Mouse (Mus musculus): ENCODE results near the gene Chn2. TPM values are rescaled to one million over a fixed set of nuclear protein-coding genes. Genes with fewer than 3 reads are reported as not detected.

Gene Chn2
- polyA plus RNA-seq, 1 experiment from 2014 or later = 16.8 TPM

DNA sequence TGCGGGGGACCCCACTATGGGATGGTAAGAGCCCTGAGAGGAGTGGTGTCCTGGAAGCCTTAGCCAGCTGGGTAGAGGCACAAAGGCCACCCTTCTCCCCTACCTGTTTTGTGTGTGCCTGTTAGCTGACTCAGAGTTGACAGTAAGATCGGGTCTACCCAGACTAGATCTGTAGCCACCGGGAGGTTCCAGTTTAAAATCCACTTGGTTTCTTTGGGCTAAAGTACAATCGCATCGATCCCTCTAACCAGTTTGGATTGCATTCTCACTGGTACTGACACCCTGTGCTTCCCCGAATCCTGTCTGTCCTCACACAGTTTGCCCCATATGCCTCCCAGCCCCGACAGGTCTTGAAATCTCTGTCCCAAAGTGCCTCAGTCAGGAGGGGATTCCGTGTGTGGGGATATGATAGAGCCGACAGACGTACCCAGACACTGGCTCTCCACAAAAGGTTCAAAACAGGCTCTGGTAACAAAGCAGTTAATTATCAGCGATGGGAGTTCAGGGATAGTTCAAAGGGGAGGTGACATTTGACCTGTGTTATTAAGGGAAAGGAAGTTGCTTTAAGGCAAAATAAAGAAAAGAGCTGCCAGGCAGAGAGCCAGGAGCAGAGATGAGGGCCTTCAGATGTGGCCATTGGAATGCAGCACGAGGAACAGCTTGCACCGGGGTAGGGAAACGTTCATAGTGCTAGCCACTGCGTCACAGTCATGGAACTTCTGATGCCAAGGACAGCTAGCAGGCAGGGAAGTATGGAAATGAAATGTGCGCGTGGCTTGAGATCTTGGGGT, 212.2 kb downstream of the Chn2 start:
- Histone ChIP-seq H3K36me3 (ENCODE audit: insufficient read depth, low read length) (no peaks in the 10 kb centered on the region), H3K27ac (no peak overlapping the region), H3K4me2 (ENCODE audit: low read length) (no peak overlapping the region), H3K4me3 (replicated peaks; ENCODE audit: low read depth, low read length) (no peak overlapping the region), H3K4me1 (replicated peaks; ENCODE audit: insufficient read depth, low read length) (peaks cover 10% of the 10 kb centered on the region; the same call in 1 of the 2 replicates), H3K27me3 (ENCODE audit: insufficient read depth, low read length) (no peaks in the 10 kb centered on the region), H3K9ac (ENCODE audit: low read depth, low read length) (no peak overlapping the region), H3K9me3 (replicated peaks; ENCODE audit: low read length) (no peaks in the 10 kb centered on the region)
- ATAC-seq (replicated peaks; ENCODE audit: low FRiP score, low read depth) = no peak
- WGBS = 48% methylated on average over 17 of the region's 17 CpGs
- no peak for TF ChIP-seq CTCF (IDR thresholded peaks at IDR 0.05; ENCODE audit: low read depth)
- DNase-seq (ENCODE audit: low spot score) = peak; percentile 69

- peaks cover 10% of the 10 kb centered on the region; the same call in 1 of the 2 replicates for H3K4me1 ChIP-seq (replicated peaks; ENCODE audit: insufficient read depth, low read length)
- ATAC-seq (replicated peaks; ENCODE audit: low FRiP score, low read depth) = no peak
- H3K4me2 ChIP-seq (ENCODE audit: low read length) = no peak overlapping the region
- no peak overlapping the region for H3K9ac ChIP-seq (ENCODE audit: low read depth, low read length)
- H3K27ac ChIP-seq = no peak overlapping the region
- H3K36me3 ChIP-seq (ENCODE audit: insufficient read depth, low read length) = no peaks in the 10 kb centered on the region
- peak; percentile 18 for DNase-seq (ENCODE audit: low spot score)
- no peaks in the 10 kb centered on the region for H3K9me3 ChIP-seq (replicated peaks; ENCODE audit: low read length)
- peak; percentile 70 for TF ChIP-seq CTCF (IDR thresholded peaks at IDR 0.05; ENCODE audit: low read depth)
- H3K4me3 ChIP-seq (replicated peaks; ENCODE audit: low read depth, low read length) = no peak overlapping the region
- no peaks in the 10 kb centered on the region for H3K27me3 ChIP-seq (ENCODE audit: insufficient read depth, low read length)
- 52% methylated on average over 5 of the region's 5 CpGs for WGBS
Observed at GRCm38 (mm10) chr6:54253206-54253605, 213.9 kb downstream of the Chn2 start.

- Histone ChIP-seq H3K27ac (no peak overlapping the region), H3K4me1 (replicated peaks; ENCODE audit: insufficient read depth, low read length) (peaks cover 10% of the 10 kb centered on the region; the same call in 1 of the 2 replicates), H3K4me2 (ENCODE audit: low read length) (no peak overlapping the region), H3K4me3 (replicated peaks; ENCODE audit: low read depth, low read length) (no peak overlapping the region), H3K36me3 (ENCODE audit: insufficient read depth, low read length) (no peaks in the 10 kb centered on the region), H3K9me3 (replicated peaks; ENCODE audit: low read length) (no peaks in the 10 kb centered on the region), H3K9ac (ENCODE audit: low read depth, low read length) (no peak overlapping the region), H3K27me3 (ENCODE audit: insufficient read depth, low read length) (no peaks in the 10 kb centered on the region)
- no peak for TF ChIP-seq CTCF (IDR thresholded peaks at IDR 0.05; ENCODE audit: low read depth)
- DNase-seq (ENCODE audit: low spot score) = no peak
- ATAC-seq (replicated peaks; ENCODE audit: low FRiP score, low read depth) = no peak
- 48% methylated on average over 7 of the region's 7 CpGs for WGBS
Observed at GRCm38 (mm10) chr6:54253881-54254280, 214.5 kb downstream of the Chn2 start.

- ATAC-seq (replicated peaks; ENCODE audit: low FRiP score, low read depth) = no peak; the same call in 1 of the 2 replicates
- Histone ChIP-seq H3K4me1 (replicated peaks; ENCODE audit: insufficient read depth, low read length) (peaks cover 10% of the 10 kb centered on the region; the same call in 1 of the 2 replicates), H3K27me3 (ENCODE audit: insufficient read depth, low read length) (no peaks in the 10 kb centered on the region), H3K4me3 (replicated peaks; ENCODE audit: low read depth, low read length) (no peak overlapping the region), H3K27ac (no peak overlapping the region), H3K9me3 (replicated peaks; ENCODE audit: low read length) (no peaks in the 10 kb centered on the region), H3K36me3 (ENCODE audit: insufficient read depth, low read length) (no peaks in the 10 kb centered on the region), H3K4me2 (ENCODE audit: low read length) (no peak overlapping the region), H3K9ac (ENCODE audit: low read depth, low read length) (no peak overlapping the region)
- 68% methylated on average over 6 of the region's 6 CpGs for whole genome bisulfite sequencing
- DNase-seq (ENCODE audit: low spot score) = no peak
- peak; percentile 52 for TF ChIP-seq CTCF (IDR thresholded peaks at IDR 0.05; ENCODE audit: low read depth)
Observed at GRCm38 (mm10) chr6:54254759-54255158, 215.4 kb downstream of the Chn2 start.

DNA sequence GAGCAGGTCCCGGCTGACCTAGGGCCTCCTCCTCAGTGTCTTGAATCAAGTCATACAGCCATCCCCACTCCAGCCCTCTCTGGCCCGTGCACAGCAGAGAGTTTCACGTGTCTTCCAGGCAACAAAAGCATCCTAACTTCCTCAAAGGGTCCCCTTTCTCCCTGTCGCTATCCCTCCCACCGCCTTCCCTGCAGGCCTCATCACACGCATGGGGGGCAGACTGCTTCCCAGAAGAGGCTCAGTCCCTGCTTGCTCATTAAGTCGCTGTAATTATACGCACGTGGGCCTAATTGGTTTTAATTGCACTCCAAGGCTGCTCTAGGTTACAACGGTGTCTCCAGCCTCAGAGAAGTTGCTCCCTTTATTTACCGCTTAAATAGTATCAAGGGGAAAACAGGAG, 216.0 kb downstream of the Chn2 start:
- ATAC-seq (replicated peaks; ENCODE audit: low FRiP score, low read depth) (no peak), DNase-seq (ENCODE audit: low spot score) (no peak)
- peaks cover 7% of the 10 kb centered on the region; the same call in 1 of the 2 replicates for H3K4me1 ChIP-seq (replicated peaks; ENCODE audit: insufficient read depth, low read length)
- H3K9me3 ChIP-seq (replicated peaks; ENCODE audit: low read length) = no peaks in the 10 kb centered on the region
- H3K27me3 ChIP-seq (ENCODE audit: insufficient read depth, low read length) = no peaks in the 10 kb centered on the region
- H3K27ac ChIP-seq = no peak overlapping the region
- WGBS = 59% methylated on average over 11 of the region's 11 CpGs
- no peak overlapping the region for H3K9ac ChIP-seq (ENCODE audit: low read depth, low read length)
- TF ChIP-seq CTCF (IDR thresholded peaks at IDR 0.05; ENCODE audit: low read depth) = no peak
- no peak overlapping the region for H3K4me3 ChIP-seq (replicated peaks; ENCODE audit: low read depth, low read length)
- H3K36me3 ChIP-seq (ENCODE audit: insufficient read depth, low read length) = no peaks in the 10 kb centered on the region
- no peak overlapping the region for H3K4me2 ChIP-seq (ENCODE audit: low read length)

GRCm38 (mm10) chr6:54256397-54256796, 217.0 kb downstream of the Chn2 start:
- WGBS = 70% methylated on average over 10 of the region's 10 CpGs
- Histone ChIP-seq H3K4me3 (replicated peaks; ENCODE audit: low read depth, low read length) (no peak overlapping the region), H3K27me3 (ENCODE audit: insufficient read depth, low read length) (no peaks in the 10 kb centered on the region), H3K9me3 (replicated peaks; ENCODE audit: low read length) (no peaks in the 10 kb centered on the region), H3K4me2 (ENCODE audit: low read length) (no peak overlapping the region), H3K27ac (no peak overlapping the region), H3K4me1 (replicated peaks; ENCODE audit: insufficient read depth, low read length) (peaks cover 6% of the 10 kb centered on the region; the same call in 1 of the 2 replicates), H3K9ac (ENCODE audit: low read depth, low read length) (no peak overlapping the region), H3K36me3 (ENCODE audit: insufficient read depth, low read length) (no peaks in the 10 kb centered on the region)
- ATAC-seq (replicated peaks; ENCODE audit: low FRiP score, low read depth) (no peak), DNase-seq (ENCODE audit: low spot score) (no peak)
- no peak for TF ChIP-seq CTCF (IDR thresholded peaks at IDR 0.05; ENCODE audit: low read depth)

Data from kidney, postnatal 0 days (tissue).